ENCODE assay signal across 8 mouse cellular contexts in genomic region chr5:114199116-114199777, GRCm38 (mm10). TPM values are rescaled to one million over a fixed set of nuclear protein-coding genes. Genes with fewer than 3 reads are reported as not detected.
DNase-seq lines count a peak whose midpoint lies in the region; TF ChIP-seq lines count a peak whose summit lies in the region.

No protein-coding gene starts in this region.

- TF ChIP-seq CTCF in kidney, adult 2 months (conservative IDR thresholded peaks at IDR 0.05; ENCODE audit: insufficient read depth, insufficient read length, low read depth, low read length): no peak

- H3K4me1 ChIP-seq in kidney, adult 2 months (ENCODE audit: control insufficient read depth, insufficient read depth, low read length): no peaks in the 10 kb centered on the region
- peaks cover 25% of the 10 kb centered on the region for H3K4me1 ChIP-seq in limb, embryonic 10.5 days

- TF ChIP-seq POLR2A in kidney, adult 2 months (IDR thresholded peaks at IDR 0.05; ENCODE audit: low read depth, low read length): no peak

- intact Hi-C loops in heart, postnatal 14 days (cut with DNase I): no loop called here

- 18% methylated on average over 13 of the region's 13 CpGs for WGBS in kidney, adult 2 months
- 22% methylated on average over 13 of the region's 13 CpGs for WGBS in limb, embryonic 10.5 days

- H3K9me3 ChIP-seq in limb, embryonic 10.5 days (replicated peaks): no peaks in the 10 kb centered on the region

- H3K27me3 ChIP-seq in kidney, adult 2 months (replicated peaks; ENCODE audit: control insufficient read depth, insufficient read depth, low read length): no peaks in the 10 kb centered on the region
- no peaks in the 10 kb centered on the region for H3K27me3 ChIP-seq in limb, embryonic 10.5 days (ENCODE audit: low read depth, poor library complexity, severe bottlenecking)

- H3K36me3 ChIP-seq in kidney, adult 2 months (ENCODE audit: control insufficient read depth, insufficient read depth, low read length): no peaks in the 10 kb centered on the region
- no peaks in the 10 kb centered on the region for H3K36me3 ChIP-seq in limb, embryonic 10.5 days

- no peak overlapping the region for H3K4me3 ChIP-seq in kidney, adult 2 months (ENCODE audit: insufficient read depth, low read depth, low read length)
- peak overlapping the region; percentile 23 for H3K4me3 ChIP-seq in limb, embryonic 10.5 days

- no peak overlapping the region for H3K27ac ChIP-seq in kidney, adult 2 months (ENCODE audit: insufficient read depth, low read depth, low read length)
- peak overlapping the region; percentile 79 for H3K27ac ChIP-seq in limb, embryonic 10.5 days

- peak; percentile 56 for DNase-seq in kidney, adult 2 months
- no peak for DNase-seq in kidney, adult 18-20 months
- DNase-seq in c-Kit-positive CD71-negative TER-119-negative erythroid progenitor cells, embryonic 14.5 days (ENCODE audit: low read depth): peak; percentile 17
- peak; percentile 43 to 49 for DNase-seq in heart, postnatal 14 days
- peak; percentile 57 for DNase-seq in limb, embryonic 10.5 days (ENCODE audit: low spot score)
- peak; percentile 47 for DNase-seq in retina, embryonic 14.5 days (ENCODE audit: low spot score)
- no peak for DNase-seq in cerebellum, postnatal 25 days
- no peak for DNase-seq in spleen, adult 12 weeks (ENCODE audit: low spot score)

RNA-seq across cellular contexts. Expression of gene Acacb, which starts 52.9 kb away (rescaled TPM):
- 34.5 and 36.6 TPM in 2 replicates for polyA plus RNA-seq in kidney, adult 2 months (2012; rRNA removed)
- total RNA-seq in heart, postnatal 14 days (2021): 100 to 1,000 TPM; 184 to 195 TPM
- polyA plus RNA-seq in limb, embryonic 10.5 days (2016; fragmentation: Nextera tagmentation; extraction: Ambion mirVana): 4.8 and 5.8 TPM in 2 replicates

Comparison
In these comparisons a context has a peak if more than half of its experiments do, and no peak if none do; other contexts are left out.
1. DNase-seq: peak in kidney, adult 2 months (single experiment), c-Kit-positive CD71-negative TER-119-negative erythroid progenitor cells, embryonic 14.5 days (single experiment), heart, postnatal 14 days (2 of 2), limb, embryonic 10.5 days (single experiment) and retina, embryonic 14.5 days (single experiment); none in kidney, adult 18-20 months (single experiment), cerebellum, postnatal 25 days (0 of 2) and spleen, adult 12 weeks (single experiment).